Mouse (Mus musculus) frontal cortex, postnatal 10 days (tissue): ENCODE measurements around the gene Rin3.

Experiments used
- DNase-seq, 2 experiments: peaks; one replicate each; pipeline ENCODE4 v3.0.0; 2022; ENCODE audit warnings: low spot score in 2 of 2, mixed read lengths in 1 of 2

The Rin3 gene

DNA sequence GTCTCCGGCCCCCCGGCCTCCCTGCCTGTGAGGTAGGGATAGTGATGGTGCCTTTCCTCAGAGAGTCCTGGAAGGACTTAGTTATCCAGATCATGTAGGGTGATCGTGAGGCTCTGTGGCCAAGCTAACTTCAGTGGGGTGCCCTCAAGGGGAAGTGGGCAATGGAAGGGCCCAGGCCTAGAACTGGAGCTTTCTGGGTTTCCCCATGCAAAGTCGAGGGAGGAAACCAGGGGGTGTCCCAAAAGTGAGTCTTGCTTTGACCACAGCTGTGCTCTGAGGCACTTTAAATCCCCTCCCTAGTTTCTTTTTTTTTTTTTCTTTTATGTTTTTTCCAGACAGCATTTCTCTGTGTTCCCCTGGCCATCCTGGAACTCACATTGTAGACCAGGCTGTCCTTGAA, 47.3 kb downstream of the Rin3 start:
- no peak for DNase-seq

- no peak for DNase-seq
Measured at GRCm38 (mm10) chr12:102330731-102331130, 47.9 kb downstream of the Rin3 start.

DNA sequence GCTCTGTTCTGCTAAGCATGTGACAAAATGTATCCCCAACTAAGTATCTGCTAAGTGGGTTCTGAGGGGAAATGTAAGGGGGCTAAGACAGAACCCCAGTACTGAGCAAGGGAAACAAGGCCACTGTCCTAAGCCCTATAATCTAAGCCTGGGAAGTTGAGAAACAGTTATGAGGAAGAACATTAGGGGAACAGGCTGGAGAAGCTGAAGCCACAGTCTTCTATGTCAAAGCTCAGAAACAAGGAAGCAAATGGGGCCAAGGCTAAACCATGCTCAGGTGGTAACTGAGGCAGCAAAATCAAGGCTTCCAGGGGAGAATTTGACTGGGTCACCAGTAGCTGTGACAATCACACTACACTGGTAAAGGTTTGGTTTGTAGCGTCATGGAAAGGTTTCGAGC, 50.3 kb downstream of the Rin3 start:
- no peak for DNase-seq

DNA sequence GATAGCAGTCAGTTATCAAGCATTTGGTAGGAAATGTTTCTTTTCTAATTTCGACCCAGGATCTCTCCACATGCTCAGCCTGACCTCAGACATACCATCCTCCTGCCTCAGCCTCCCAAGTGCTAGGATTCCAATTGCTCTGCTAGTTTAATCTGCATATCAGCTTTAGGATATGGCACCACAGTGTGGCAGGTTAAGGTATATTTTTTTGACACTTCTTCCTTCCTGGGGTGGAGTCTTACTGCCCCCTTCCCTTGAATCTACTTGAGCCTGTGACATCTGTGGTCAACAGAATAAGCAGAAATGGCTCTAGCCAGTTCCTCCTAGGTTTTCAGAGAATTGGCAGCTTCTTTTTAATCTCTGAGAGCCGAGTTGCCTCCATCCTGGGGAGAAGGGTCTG, 56.2 kb downstream of the Rin3 start:
- no peak for DNase-seq

DNA sequence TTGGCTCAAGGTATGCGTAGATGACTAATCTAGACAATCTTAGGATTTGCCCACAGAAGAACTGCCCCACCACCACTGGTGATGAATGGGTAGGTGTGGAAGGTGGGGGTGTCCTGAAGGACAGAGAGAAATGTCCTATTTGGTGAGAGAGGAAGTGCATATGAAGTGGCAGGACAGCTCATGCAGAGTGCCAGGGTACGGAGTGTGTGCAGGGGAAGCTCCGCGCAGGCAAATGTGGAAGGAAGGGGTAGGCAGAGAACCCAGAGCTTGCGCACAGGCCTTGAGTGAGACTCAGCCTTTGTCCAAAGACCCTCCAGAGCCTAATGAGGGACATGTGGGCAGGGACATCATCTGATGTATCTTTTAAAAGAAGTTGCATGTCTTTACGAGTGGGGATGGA, 57.6 kb downstream of the Rin3 start:
- no peak for DNase-seq

DNA sequence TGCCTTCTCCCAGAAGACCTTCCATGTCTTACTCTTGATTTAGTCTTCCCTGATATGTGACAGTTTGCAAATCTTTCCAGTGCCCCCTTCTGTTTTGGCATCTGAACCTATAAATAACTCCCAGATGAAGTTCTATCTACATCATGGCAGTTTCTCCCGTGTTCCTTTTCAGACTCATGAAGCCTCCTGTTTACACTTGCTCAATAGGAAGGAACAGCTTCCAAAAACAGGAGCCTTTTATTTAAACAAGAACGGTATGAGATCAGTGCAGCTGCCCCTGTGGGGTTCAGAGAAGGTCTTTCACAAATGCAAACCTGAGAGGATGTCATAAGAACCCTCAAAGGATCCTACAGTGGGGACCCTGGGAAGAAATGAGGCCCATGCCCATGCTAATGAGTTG, 59.3 kb downstream of the Rin3 start:
- no peak for DNase-seq

DNA sequence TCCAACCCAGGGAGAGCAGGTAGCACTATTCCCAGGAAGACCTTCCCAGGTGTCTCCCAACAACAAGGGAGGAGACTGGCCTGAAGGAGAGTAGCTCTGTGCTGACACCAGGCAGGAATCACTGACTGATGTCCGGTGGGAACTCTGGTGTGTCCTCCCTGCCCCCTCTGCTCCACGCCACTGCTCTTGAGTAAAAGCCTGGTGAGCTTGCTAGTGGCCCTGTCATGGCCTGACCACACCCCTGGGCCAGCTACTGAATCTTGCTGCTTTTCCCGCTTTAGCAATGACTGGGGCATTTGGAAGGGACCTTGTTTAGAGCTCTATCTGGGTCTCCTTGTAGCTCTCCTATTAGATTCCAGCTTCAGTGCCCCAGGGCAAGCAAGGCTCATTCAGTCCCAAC, 59.8 kb downstream of the Rin3 start:
- no peak for DNase-seq

- DNase-seq, result no peak
Measured at GRCm38 (mm10) chr12:102345031-102345815, 62.4 kb downstream of the Rin3 start.

GRCm38 (mm10) chr12:102346507-102346906, 63.7 kb downstream of the Rin3 start:
- DNase-seq, result no peak

GRCm38 (mm10) chr12:102348447-102348846, 65.6 kb downstream of the Rin3 start:
- DNase-seq, result no peak

GRCm38 (mm10) chr12:102350997-102351396, 68.1 kb downstream of the Rin3 start:
- no peak for DNase-seq

- no peak for DNase-seq
Measured at GRCm38 (mm10) chr12:102354126-102354984, 71.5 kb downstream of the Rin3 start.

- no peak for DNase-seq
Measured at GRCm38 (mm10) chr12:102355784-102356183, 72.9 kb downstream of the Rin3 start.

- no peak for DNase-seq
Measured at GRCm38 (mm10) chr12:102356781-102357180, 73.9 kb downstream of the Rin3 start.

DNA sequence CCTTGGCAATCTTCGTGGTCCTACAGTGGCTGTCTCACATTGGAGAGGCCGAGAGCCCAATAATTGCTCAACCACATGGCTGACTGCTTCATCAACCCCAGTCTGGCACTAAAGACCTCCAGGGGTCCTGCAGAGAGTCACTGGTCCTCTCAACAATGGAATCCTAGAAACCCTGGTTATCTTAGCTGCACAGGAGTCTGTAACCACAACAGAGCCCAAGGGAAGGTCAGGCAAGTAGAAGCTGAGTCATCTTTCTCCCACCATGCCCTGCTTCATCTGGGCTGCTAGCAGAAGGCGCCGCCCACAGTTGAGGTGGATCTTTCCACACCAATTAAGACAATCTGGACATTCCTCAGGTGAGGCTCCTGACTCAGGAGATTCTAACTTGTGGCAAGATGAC, 76.5 kb downstream of the Rin3 start:
- DNase-seq, result no peak

- DNase-seq, result no peak
Measured at GRCm38 (mm10) chr12:102361189-102362161, 78.6 kb downstream of the Rin3 start.

GRCm38 (mm10) chr12:102365016-102365415, 82.2 kb downstream of the Rin3 start:
- peak in 1 of 2 experiments; percentile 25 for DNase-seq

GRCm38 (mm10) chr12:102366126-102366816, 83.4 kb downstream of the Rin3 start:
- no peak for DNase-seq

DNA sequence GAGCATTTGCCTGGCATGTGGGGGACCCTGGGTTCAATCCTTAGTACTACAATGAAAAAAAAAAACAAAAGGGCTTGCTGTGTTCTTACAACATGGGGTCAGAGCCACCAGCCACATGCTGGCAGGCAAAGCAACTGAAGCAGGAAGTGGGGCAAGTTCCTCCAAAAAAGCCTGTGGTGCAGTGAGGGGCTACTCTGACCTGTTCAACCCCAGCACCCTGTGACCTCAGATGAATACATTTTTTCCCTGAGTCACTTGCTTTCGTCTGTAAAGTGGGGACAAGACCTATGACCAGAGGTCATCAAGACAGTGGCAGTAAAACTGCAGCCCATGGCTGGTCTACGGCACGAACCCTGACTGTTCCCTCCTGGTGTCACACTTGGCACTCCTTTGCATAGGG, 84.2 kb downstream of the Rin3 start:
- DNase-seq, result no peak

GRCm38 (mm10) chr12:102368066-102368465, 85.2 kb downstream of the Rin3 start:
- no peak for DNase-seq

- no peak for DNase-seq
Measured at GRCm38 (mm10) chr12:102368556-102368955, 85.7 kb downstream of the Rin3 start.
